Mouse (Mus musculus): ENCODE results near the gene Tm7sf2. TPM values are rescaled to one million over a fixed set of nuclear protein-coding genes. Genes with fewer than 3 reads are reported as not detected.

Tm7sf2 gene
- total RNA-seq, 1 experiment: 14.0 TPM

- no peak overlapping the region for H3K9ac ChIP-seq (ENCODE audit: insufficient read depth, low read depth, low read length, poor library complexity, severe bottlenecking)
- H3K36me3 ChIP-seq (ENCODE audit: control insufficient read depth, insufficient read depth, low read length, poor library complexity, severe bottlenecking): peaks cover 3% of the 10 kb centered on the region; the same call in 1 of the 2 replicates
- TF ChIP-seq ZNF384 (IDR thresholded peaks at IDR 0.05; ENCODE audit: low read depth, low read length): no peak
- no peak for TF ChIP-seq ZC3H11A (IDR thresholded peaks at IDR 0.05; ENCODE audit: borderline replicate concordance, low read depth, low read length)
- no peak for TF ChIP-seq CHD2 (IDR thresholded peaks at IDR 0.05; ENCODE audit: low read depth, low read length)
- TF ChIP-seq HCFC1 (IDR thresholded peaks at IDR 0.05; ENCODE audit: borderline replicate concordance, insufficient read depth, low read length): no peak
- TF ChIP-seq MAFK (IDR thresholded peaks at IDR 0.05; ENCODE audit: insufficient read depth, low read depth, low read length): no peak
- H3K27ac ChIP-seq (ENCODE audit: insufficient read depth, low read depth, low read length, poor library complexity, severe bottlenecking): no peak overlapping the region
- H3K9me3 ChIP-seq (ENCODE audit: control insufficient read depth, insufficient read depth, low read depth, low read length): no peaks in the 10 kb centered on the region
- H3K4me3 ChIP-seq (ENCODE audit: insufficient read depth in 1 of 2, low read depth in 1 of 2, low read length in 2 of 2, poor library complexity in 1 of 2, severe bottlenecking in 1 of 2): no peak overlapping the region
- DNase-seq (ENCODE audit: low read depth, low spot score): no peak
- peaks cover 1 to 6% of the 10 kb centered on the region in 2 experiments; a peak in 1 of 4 replicates for H3K4me1 ChIP-seq (ENCODE audit: control insufficient read depth in 2 of 2, insufficient read depth in 2 of 2, low read length in 2 of 2, poor library complexity in 1 of 2)
- in situ Hi-C loops (cut with MboI; ENCODE audit: low sequenced_read_pairs in 2 of 2, unreplicated experiment in 2 of 2): no loop called here
Measured at GRCm38 (mm10) chr19:6073889-6074288, 5.7 kb upstream of the Tm7sf2 start.

DNA sequence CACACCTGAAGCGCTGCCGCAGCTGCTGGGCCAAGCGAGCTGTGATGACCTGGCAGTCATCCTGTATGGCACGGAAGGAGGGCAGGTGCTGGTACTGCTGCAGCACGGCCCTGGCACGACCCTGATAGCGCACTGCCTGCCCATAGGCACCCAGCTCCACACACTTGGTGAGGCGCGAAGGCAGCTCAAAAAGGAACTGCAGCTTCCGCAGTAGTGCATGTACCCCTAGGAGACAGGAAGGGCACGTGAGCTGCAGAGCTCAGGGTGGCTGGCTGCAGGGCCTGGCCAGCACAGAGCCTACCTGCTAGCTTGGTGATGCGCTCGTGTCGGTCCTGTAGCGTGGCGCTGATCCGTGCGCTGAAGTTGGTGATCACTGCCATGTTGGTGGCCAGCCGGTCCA, 3.1 kb upstream of the Tm7sf2 start:
- in situ Hi-C loops (cut with MboI; ENCODE audit: low sequenced_read_pairs in 2 of 2, unreplicated experiment in 2 of 2): no loop called here
- TF ChIP-seq ZC3H11A (IDR thresholded peaks at IDR 0.05; ENCODE audit: borderline replicate concordance, low read depth, low read length) (no peak), HCFC1 (IDR thresholded peaks at IDR 0.05; ENCODE audit: borderline replicate concordance, insufficient read depth, low read length) (no peak)
- peak overlapping the region; percentile 33 for H3K9ac ChIP-seq (ENCODE audit: insufficient read depth, low read depth, low read length, poor library complexity, severe bottlenecking)
- DNase-seq (ENCODE audit: low read depth, low spot score): no peak
- H3K4me3 ChIP-seq (ENCODE audit: insufficient read depth in 1 of 2, low read depth in 1 of 2, low read length in 2 of 2, poor library complexity in 1 of 2, severe bottlenecking in 1 of 2): peak overlapping the region; percentile 41 to 65
- no peak overlapping the region for H3K27ac ChIP-seq (ENCODE audit: insufficient read depth, low read depth, low read length, poor library complexity, severe bottlenecking)
- H3K9me3 ChIP-seq (ENCODE audit: control insufficient read depth, insufficient read depth, low read depth, low read length): no peaks in the 10 kb centered on the region
- H3K4me1 ChIP-seq (ENCODE audit: control insufficient read depth in 2 of 2, insufficient read depth in 2 of 2, low read length in 2 of 2, poor library complexity in 1 of 2): peaks cover 0 to 12% of the 10 kb centered on the region in 2 experiments; a peak in 1 of 4 replicates
- peaks cover 3% of the 10 kb centered on the region; the same call in 1 of the 2 replicates for H3K36me3 ChIP-seq (ENCODE audit: control insufficient read depth, insufficient read depth, low read length, poor library complexity, severe bottlenecking)

DNA sequence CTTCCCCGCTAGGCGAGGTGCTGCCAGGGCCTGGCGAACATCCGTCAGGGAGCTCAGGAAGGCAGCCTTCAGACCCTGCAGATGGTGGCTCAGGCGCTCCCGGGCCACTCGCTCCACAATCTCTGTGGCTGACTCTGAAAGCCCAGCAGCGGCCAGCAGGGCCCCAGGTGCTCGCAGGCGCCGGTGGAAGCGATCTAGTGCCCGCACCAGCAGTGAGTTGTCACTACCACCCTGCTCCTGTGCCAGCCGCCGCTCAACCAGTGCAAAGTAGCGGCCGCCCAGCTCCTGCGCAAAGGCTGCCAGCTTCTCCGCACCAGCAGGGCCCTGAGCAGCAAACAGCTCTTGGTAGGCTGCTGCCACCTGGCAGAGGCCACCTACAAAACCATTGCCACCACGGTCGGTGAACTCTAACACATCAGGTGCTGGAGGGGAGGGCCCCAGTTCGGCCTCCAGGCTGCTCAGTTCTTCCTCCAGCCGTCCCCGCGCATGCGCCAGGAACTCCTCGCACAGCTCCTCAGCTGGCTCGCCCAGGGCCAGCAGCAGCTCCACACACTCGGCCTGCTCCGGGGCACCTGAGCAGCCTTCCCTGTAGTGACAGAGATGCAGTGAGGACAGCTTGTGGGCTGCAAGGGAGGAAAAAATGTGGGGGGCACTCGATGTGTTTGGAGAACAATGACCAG, 2.5 kb upstream of the Tm7sf2 start:
- Histone ChIP-seq H3K4me1 (ENCODE audit: control insufficient read depth in 2 of 2, insufficient read depth in 2 of 2, low read length in 2 of 2, poor library complexity in 1 of 2) (peaks cover 0 to 11% of the 10 kb centered on the region in 2 experiments; a peak in 1 of 4 replicates), H3K9ac (ENCODE audit: insufficient read depth, low read depth, low read length, poor library complexity, severe bottlenecking) (peak overlapping the region; percentile 33), H3K36me3 (ENCODE audit: control insufficient read depth, insufficient read depth, low read length, poor library complexity, severe bottlenecking) (peaks cover 3% of the 10 kb centered on the region; the same call in 1 of the 2 replicates), H3K27ac (ENCODE audit: insufficient read depth, low read depth, low read length, poor library complexity, severe bottlenecking) (no peak overlapping the region), H3K4me3 (ENCODE audit: insufficient read depth in 1 of 2, low read depth in 1 of 2, low read length in 2 of 2, poor library complexity in 1 of 2, severe bottlenecking in 1 of 2) (peak overlapping the region; percentile 44 to 65), H3K9me3 (ENCODE audit: control insufficient read depth, insufficient read depth, low read depth, low read length) (no peaks in the 10 kb centered on the region)
- no peak for TF ChIP-seq HCFC1 (IDR thresholded peaks at IDR 0.05; ENCODE audit: borderline replicate concordance, insufficient read depth, low read length)
- in situ Hi-C loops (cut with MboI; ENCODE audit: low sequenced_read_pairs in 2 of 2, unreplicated experiment in 2 of 2): no loop called here
- DNase-seq (ENCODE audit: low read depth, low spot score): no peak

- no peaks in the 10 kb centered on the region for H3K9me3 ChIP-seq (ENCODE audit: control insufficient read depth, insufficient read depth, low read depth, low read length)
- peaks cover 0 to 11% of the 10 kb centered on the region in 2 experiments; a peak in 1 of 4 replicates for H3K4me1 ChIP-seq (ENCODE audit: control insufficient read depth in 2 of 2, insufficient read depth in 2 of 2, low read length in 2 of 2, poor library complexity in 1 of 2)
- DNase-seq (ENCODE audit: low read depth, low spot score): no peak
- no peak overlapping the region for H3K27ac ChIP-seq (ENCODE audit: insufficient read depth, low read depth, low read length, poor library complexity, severe bottlenecking)
- in situ Hi-C loops (cut with MboI; ENCODE audit: low sequenced_read_pairs in 2 of 2, unreplicated experiment in 2 of 2): no loop called here
- H3K9ac ChIP-seq (ENCODE audit: insufficient read depth, low read depth, low read length, poor library complexity, severe bottlenecking): no peak overlapping the region
- H3K4me3 ChIP-seq (ENCODE audit: insufficient read depth in 1 of 2, low read depth in 1 of 2, low read length in 2 of 2, poor library complexity in 1 of 2, severe bottlenecking in 1 of 2): no peak overlapping the region
- TF ChIP-seq HCFC1 (IDR thresholded peaks at IDR 0.05; ENCODE audit: borderline replicate concordance, insufficient read depth, low read length) (no peak), MAFK (IDR thresholded peaks at IDR 0.05; ENCODE audit: insufficient read depth, low read depth, low read length) (no peak), CHD2 (IDR thresholded peaks at IDR 0.05; ENCODE audit: low read depth, low read length) (no peak), ZNF384 (IDR thresholded peaks at IDR 0.05; ENCODE audit: low read depth, low read length) (no peak), ZC3H11A (IDR thresholded peaks at IDR 0.05; ENCODE audit: borderline replicate concordance, low read depth, low read length) (no peak)
- peaks cover 3% of the 10 kb centered on the region; the same call in 1 of the 2 replicates for H3K36me3 ChIP-seq (ENCODE audit: control insufficient read depth, insufficient read depth, low read length, poor library complexity, severe bottlenecking)
Measured at GRCm38 (mm10) chr19:6069851-6070250, 1.7 kb upstream of the Tm7sf2 start.

- Histone ChIP-seq H3K9ac (ENCODE audit: insufficient read depth, low read depth, low read length, poor library complexity, severe bottlenecking) (no peak overlapping the region), H3K27ac (ENCODE audit: insufficient read depth, low read depth, low read length, poor library complexity, severe bottlenecking) (no peak overlapping the region), H3K9me3 (ENCODE audit: control insufficient read depth, insufficient read depth, low read depth, low read length) (no peaks in the 10 kb centered on the region), H3K4me3 (ENCODE audit: insufficient read depth in 1 of 2, low read depth in 1 of 2, low read length in 2 of 2, poor library complexity in 1 of 2, severe bottlenecking in 1 of 2) (no peak overlapping the region), H3K36me3 (ENCODE audit: control insufficient read depth, insufficient read depth, low read length, poor library complexity, severe bottlenecking) (peaks cover 3% of the 10 kb centered on the region; the same call in 1 of the 2 replicates), H3K4me1 (ENCODE audit: control insufficient read depth in 2 of 2, insufficient read depth in 2 of 2, low read length in 2 of 2, poor library complexity in 1 of 2) (peaks cover 0 to 11% of the 10 kb centered on the region in 2 experiments; a peak in 1 of 4 replicates)
- TF ChIP-seq ZC3H11A (IDR thresholded peaks at IDR 0.05; ENCODE audit: borderline replicate concordance, low read depth, low read length) (no peak), HCFC1 (IDR thresholded peaks at IDR 0.05; ENCODE audit: borderline replicate concordance, insufficient read depth, low read length) (no peak)
- in situ Hi-C loops (cut with MboI; ENCODE audit: low sequenced_read_pairs in 2 of 2, unreplicated experiment in 2 of 2): no loop called here
- DNase-seq (ENCODE audit: low read depth, low spot score): no peak
Measured at GRCm38 (mm10) chr19:6068951-6069350, 778 bp upstream of the Tm7sf2 start.

Data from ES-E14 (cell line).